Mouse (Mus musculus) intestine, embryonic 16.5 days (tissue): ENCODE data around the gene Apbb2. TPM values are rescaled to one million over a fixed set of nuclear protein-coding genes. Genes with fewer than 3 reads are reported as not detected.

ENCODE experiments used
- ATAC-seq: fragments of 200-750 bp; cut with Nextera tagmentation; 2 replicates; pipeline ENCODE4 v1.8.0; 2017; ENCODE audit warnings: moderate TSS enrichment, moderate library complexity
- H3K27ac ChIP-seq: fragments of 300-500 bp; sonication (generic); 2 replicates; pipeline ENCODE4 v1.5.1; 2014; ENCODE audit warnings: mild to moderate bottlenecking, low read length
- H3K27me3 ChIP-seq: fragments of 300-500 bp; sonication (generic); replicated peaks from 2 replicates; pipeline ENCODE4 v1.6.1; 2014; ENCODE audit warnings: low read length, control low read depth, mixed read lengths; ENCODE audit not compliant: control insufficient read depth, insufficient read depth
- H3K36me3 ChIP-seq: fragments of 300-500 bp; sonication (generic); 2 replicates; pipeline ENCODE4 v1.6.1; 2014; ENCODE audit warnings: low read length, control low read depth; ENCODE audit not compliant: control insufficient read depth, insufficient read depth
- H3K4me1 ChIP-seq: fragments of 300-500 bp; sonication (generic); 2 replicates; pipeline ENCODE4 v1.6.1; 2014; ENCODE audit warnings: low read length, control low read depth, mixed read lengths; ENCODE audit not compliant: control insufficient read depth, insufficient read depth
- H3K4me2 ChIP-seq: fragments of 300-500 bp; sonication (generic); 2 replicates; pipeline ENCODE4 v1.6.1; 2014; ENCODE audit warnings: low read depth, low read length, control low read depth
- H3K4me3 ChIP-seq: fragments of 300-500 bp; sonication (generic); 2 replicates; pipeline ENCODE4 v1.5.1; 2014; ENCODE audit warnings: mild to moderate bottlenecking, low read length
- H3K9ac ChIP-seq: fragments of 300-500 bp; sonication (generic); 2 replicates; pipeline ENCODE4 v1.6.1; 2014; ENCODE audit warnings: low read depth, low read length
- H3K9me3 ChIP-seq: fragments of 300-500 bp; sonication (generic); 2 replicates; pipeline ENCODE4 v1.6.1; 2016; ENCODE audit warnings: low read length, control low read depth; ENCODE audit not compliant: control insufficient read depth
- WGBS: fragments of 180-500 bp; shearing (Covaris S2); extraction: QIAGEN DNeasy Blood & Tissue Kit; methylation state at CpG from one replicate; pipeline ENCODE4 v1.1.7; 2014; 5-methylcytosine and 5-hydroxymethylcytosine counted together
- polyA plus RNA-seq: library from polyadenylated mRNA; unstranded; fragments of >200 nt; fragmentation: Nextera tagmentation; extraction: Ambion mirVana; gene quantifications from 2 replicates; pipeline ENCODE4 v1.2.1, GENCODE M21; 2015

Gene Apbb2
- polyA plus RNA-seq, 1 experiment from 2014 or later: 31.2 TPM

GRCm38 (mm10) chr5:66607201-66607600 is 11.4 kb downstream of the Apbb2 start:
- WGBS: 64% methylated on average over 4 of the region's 4 CpGs
- H3K4me1 ChIP-seq: peaks cover 11% of the 10 kb centered on the region; the same call in 1 of the 2 replicates
- H3K4me3 ChIP-seq: no peak overlapping the region
- H3K27me3 ChIP-seq: no peaks in the 10 kb centered on the region
- H3K27ac ChIP-seq: no peak overlapping the region
- H3K9me3 ChIP-seq: no peaks in the 10 kb centered on the region
- H3K36me3 ChIP-seq: no peaks in the 10 kb centered on the region
- no peak for ATAC-seq
- H3K9ac ChIP-seq: no peak overlapping the region
- no peak overlapping the region for H3K4me2 ChIP-seq

GRCm38 (mm10) chr5:66605636-66606035 is 12.9 kb downstream of the Apbb2 start:
- Histone ChIP-seq H3K4me2 (no peak overlapping the region), H3K27me3 (no peaks in the 10 kb centered on the region), H3K4me1 (peaks cover 11% of the 10 kb centered on the region; the same call in 1 of the 2 replicates), H3K36me3 (no peaks in the 10 kb centered on the region), H3K4me3 (no peak overlapping the region), H3K9ac (no peak overlapping the region), H3K9me3 (no peaks in the 10 kb centered on the region), H3K27ac (no peak overlapping the region)
- WGBS: 88% methylated on average over 11 of the region's 11 CpGs
- ATAC-seq: no peak

- Histone ChIP-seq H3K9ac (no peak overlapping the region), H3K4me1 (peaks cover 11% of the 10 kb centered on the region), H3K4me2 (no peak overlapping the region), H3K36me3 (no peaks in the 10 kb centered on the region), H3K4me3 (no peak overlapping the region), H3K27ac (no peak overlapping the region), H3K27me3 (no peaks in the 10 kb centered on the region), H3K9me3 (no peaks in the 10 kb centered on the region)
- ATAC-seq: no peak
- 70% methylated on average over 4 of the region's 4 CpGs for WGBS
Observed at GRCm38 (mm10) chr5:66604423-66604822, 14.2 kb downstream of the Apbb2 start.

- Histone ChIP-seq H3K36me3 (no peaks in the 10 kb centered on the region), H3K27ac (no peak overlapping the region), H3K4me2 (no peak overlapping the region), H3K4me3 (no peak overlapping the region), H3K4me1 (peaks cover 11% of the 10 kb centered on the region), H3K9me3 (no peaks in the 10 kb centered on the region), H3K27me3 (no peaks in the 10 kb centered on the region), H3K9ac (no peak overlapping the region)
- 40% methylated on average over 8 of the region's 8 CpGs for WGBS
- ATAC-seq: no peak
Observed at GRCm38 (mm10) chr5:66603746-66604145, 14.8 kb downstream of the Apbb2 start.

GRCm38 (mm10) chr5:66603223-66603622 is 15.4 kb downstream of the Apbb2 start:
- H3K4me2 ChIP-seq: no peak overlapping the region
- peaks cover 11% of the 10 kb centered on the region for H3K4me1 ChIP-seq
- H3K9ac ChIP-seq: no peak overlapping the region; the same call in 1 of the 2 replicates
- no peaks in the 10 kb centered on the region for H3K9me3 ChIP-seq
- 30% methylated on average over 7 of the region's 7 CpGs for WGBS
- ATAC-seq: no peak
- no peak overlapping the region for H3K4me3 ChIP-seq
- H3K27ac ChIP-seq: no peak overlapping the region
- H3K36me3 ChIP-seq: no peaks in the 10 kb centered on the region
- no peaks in the 10 kb centered on the region for H3K27me3 ChIP-seq

GRCm38 (mm10) chr5:66602287-66602820 is 16.2 kb downstream of the Apbb2 start:
- H3K9ac ChIP-seq: no peak overlapping the region
- H3K4me3 ChIP-seq: no peak overlapping the region
- no peak overlapping the region for H3K4me2 ChIP-seq
- peaks cover 6% of the 10 kb centered on the region for H3K4me1 ChIP-seq
- no peaks in the 10 kb centered on the region for H3K9me3 ChIP-seq
- ATAC-seq: no peak
- no peak overlapping the region for H3K27ac ChIP-seq
- no peaks in the 10 kb centered on the region for H3K36me3 ChIP-seq
- 32% methylated on average over 9 of the region's 9 CpGs for WGBS
- H3K27me3 ChIP-seq: no peaks in the 10 kb centered on the region

GRCm38 (mm10) chr5:66600415-66600814 is 18.2 kb downstream of the Apbb2 start:
- no peak overlapping the region for H3K4me3 ChIP-seq
- ATAC-seq: no peak

GRCm38 (mm10) chr5:66599888-66600287 is 18.7 kb downstream of the Apbb2 start:
- Histone ChIP-seq H3K27me3 (no peaks in the 10 kb centered on the region), H3K4me2 (0 out of 2 replicates have a peak overlapping the region, but pooled peaks have one; percentile 10), H3K27ac (no peak overlapping the region), H3K4me3 (no peak overlapping the region), H3K9me3 (no peaks in the 10 kb centered on the region), H3K9ac (no peak overlapping the region), H3K4me1 (peaks cover 6% of the 10 kb centered on the region), H3K36me3 (no peaks in the 10 kb centered on the region)
- peak; percentile 62 for ATAC-seq
- WGBS: 65% methylated on average over 9 of the region's 9 CpGs

More at GRCm38 (mm10) chr5:66600415-66600814, 18.2 kb downstream of the Apbb2 start:
- 68% methylated on average over 8 of the region's 8 CpGs for WGBS
- Histone ChIP-seq H3K27me3 (no peaks in the 10 kb centered on the region), H3K36me3 (no peaks in the 10 kb centered on the region), H3K9ac (no peak overlapping the region), H3K9me3 (no peaks in the 10 kb centered on the region), H3K4me1 (peaks cover 6% of the 10 kb centered on the region), H3K27ac (no peak overlapping the region), H3K4me2 (no peak overlapping the region)

- no peaks in the 10 kb centered on the region for H3K27me3 ChIP-seq
- no peak overlapping the region for H3K4me2 ChIP-seq
- H3K27ac ChIP-seq: no peak overlapping the region
- no peaks in the 10 kb centered on the region for H3K36me3 ChIP-seq
- no peak overlapping the region for H3K9ac ChIP-seq
- no peak overlapping the region for H3K4me3 ChIP-seq
- no peaks in the 10 kb centered on the region; the same call in 1 of the 2 replicates for H3K4me1 ChIP-seq
- 59% methylated on average over 3 of the region's 3 CpGs for WGBS
- ATAC-seq: no peak
- H3K9me3 ChIP-seq: no peaks in the 10 kb centered on the region
Observed at GRCm38 (mm10) chr5:66596296-66596695, 22.3 kb downstream of the Apbb2 start.

- H3K27ac ChIP-seq: no peak overlapping the region
- no peaks in the 10 kb centered on the region for H3K9me3 ChIP-seq
- no peaks in the 10 kb centered on the region; the same call in 1 of the 2 replicates for H3K4me1 ChIP-seq
- ATAC-seq: peak; percentile 64
- H3K36me3 ChIP-seq: no peaks in the 10 kb centered on the region
- no peak overlapping the region for H3K9ac ChIP-seq
- 86% methylated on average over 14 of the region's 14 CpGs for WGBS
- no peak overlapping the region for H3K4me3 ChIP-seq
- no peak overlapping the region for H3K4me2 ChIP-seq
- no peaks in the 10 kb centered on the region for H3K27me3 ChIP-seq
Observed at GRCm38 (mm10) chr5:66594881-66595280, 23.7 kb downstream of the Apbb2 start.
